21 mouse cellular contexts compared by ENCODE assay signal in the genomic region with DNA sequence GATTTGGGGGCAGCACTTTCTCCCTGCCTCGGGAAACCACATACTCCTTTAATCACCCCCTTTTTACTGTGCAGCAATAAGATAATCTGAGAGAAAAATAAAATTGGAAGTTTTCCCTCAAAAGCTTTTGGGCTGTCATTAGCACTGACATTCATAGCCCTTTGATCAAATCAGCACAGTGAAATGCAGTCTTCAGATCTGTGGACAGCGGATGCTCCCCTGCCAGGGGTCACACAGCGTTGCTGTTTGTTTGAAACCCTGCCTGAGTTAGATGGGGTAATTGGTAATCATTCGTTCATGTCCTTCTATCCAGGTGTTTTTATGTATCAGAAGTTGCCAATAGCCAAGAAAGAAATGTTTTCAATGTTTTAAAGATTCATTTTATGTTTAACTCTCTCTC.
A peak's percentile ranks its signal among the peaks of the same experiment; 100 is the strongest.
DNase-seq lines count a peak whose midpoint lies in the region; ATAC-seq and TF ChIP-seq lines count a peak whose summit lies in the region.
"Had no signal": no experiment of that assay in that cellular context is flagged by ENCODE, and none has a peak within 500 bp of the region (broad histone marks: within the 10 kb centered on the region; RNA-seq: fewer than 3 reads in every experiment).

No protein-coding gene starts in this region.

- TF ChIP-seq POLR2A in limb, embryonic 14.5 days (IDR thresholded peaks at IDR 0.05; ENCODE audit: borderline replicate concordance, extremely low read depth, insufficient read depth, insufficient read length), result no peak

- no peak overlapping the region for H3K27ac ChIP-seq in limb, embryonic 12.5 days
- H3K27ac ChIP-seq in limb, embryonic 10.5 days, result no peak overlapping the region
- no peak overlapping the region for H3K27ac ChIP-seq in lung, postnatal 0 days (ENCODE audit: low read length)
- H3K27ac ChIP-seq in limb, embryonic 14.5 days (replicated peaks; ENCODE audit: low read depth, low read length), result 0 out of 2 replicates have a peak overlapping the region, but pooled peaks have one; percentile 19
- H3K27ac ChIP-seq: forebrain, embryonic 13.5 days; heart, adult 2 months; heart, embryonic 15.5 days; hindbrain, embryonic 10.5 days; hindbrain, embryonic 14.5 days had no signal

- WGBS in limb, embryonic 12.5 days, result 48% methylated on average over 4 of the region's 4 CpGs
- 46% methylated on average over 4 of the region's 4 CpGs for WGBS in limb, embryonic 10.5 days
- WGBS in lung, postnatal 0 days, result 54% methylated on average over 4 of the region's 4 CpGs
- WGBS in limb, embryonic 14.5 days, result 35% methylated on average over 4 of the region's 4 CpGs

- no peak for TF ChIP-seq CTCF in lung, postnatal 0 days (IDR thresholded peaks at IDR 0.05)

- no peak for TF ChIP-seq EP300 in lung, postnatal 0 days (IDR thresholded peaks at IDR 0.05)

- no peaks in the 10 kb centered on the region for H3K27me3 ChIP-seq in limb, embryonic 12.5 days
- H3K27me3 ChIP-seq in limb, embryonic 10.5 days (ENCODE audit: low read depth, poor library complexity, severe bottlenecking), result no peaks in the 10 kb centered on the region
- H3K27me3 ChIP-seq in lung, postnatal 0 days (replicated peaks; ENCODE audit: insufficient read depth, low read length), result no peaks in the 10 kb centered on the region
- no peaks in the 10 kb centered on the region for H3K27me3 ChIP-seq in limb, embryonic 14.5 days (ENCODE audit: control insufficient read depth, insufficient read depth, low read length)
- H3K27me3 ChIP-seq: forebrain, embryonic 13.5 days; heart, embryonic 15.5 days; Patski had no signal

- peak overlapping the region; percentile 17; the same call in 1 of the 2 replicates for H3K4me2 ChIP-seq in limb, embryonic 12.5 days
- 0 out of 2 replicates have a peak overlapping the region, but pooled peaks have one; percentile 0 for H3K4me2 ChIP-seq in lung, postnatal 0 days (replicated peaks; ENCODE audit: low read depth, low read length)
- no peak overlapping the region for H3K4me2 ChIP-seq in limb, embryonic 14.5 days (replicated peaks; ENCODE audit: low read depth, low read length, severe bottlenecking)
- H3K4me2 ChIP-seq: forebrain, embryonic 13.5 days; heart, embryonic 11.5 days; heart, embryonic 15.5 days; hindbrain, embryonic 14.5 days had no signal

- H3K9me3 ChIP-seq in limb, embryonic 12.5 days, result peaks cover 5% of the 10 kb centered on the region
- H3K9me3 ChIP-seq in limb, embryonic 10.5 days (replicated peaks), result peaks cover 2% of the 10 kb centered on the region; the same call in 1 of the 2 replicates
- no peaks in the 10 kb centered on the region for H3K9me3 ChIP-seq in lung, postnatal 0 days (ENCODE audit: low read length)
- no peaks in the 10 kb centered on the region for H3K9me3 ChIP-seq in limb, embryonic 14.5 days (ENCODE audit: control insufficient read depth, low read length)
- H3K9me3 ChIP-seq: forebrain, embryonic 13.5 days; heart, embryonic 15.5 days had no signal

- H3K4me3 ChIP-seq in limb, embryonic 12.5 days (replicated peaks), result no peak overlapping the region
- H3K4me3 ChIP-seq in limb, embryonic 10.5 days, result no peak overlapping the region
- no peak overlapping the region for H3K4me3 ChIP-seq in lung, postnatal 0 days (ENCODE audit: low read depth, low read length)
- no peak overlapping the region for H3K4me3 ChIP-seq in limb, embryonic 14.5 days (replicated peaks; ENCODE audit: low read length)
- H3K4me3 ChIP-seq: forebrain, embryonic 13.5 days; heart, adult 2 months; heart, embryonic 15.5 days; hindbrain, embryonic 10.5 days had no signal

- no peak overlapping the region for H3K9ac ChIP-seq in limb, embryonic 12.5 days (replicated peaks)
- no peak overlapping the region for H3K9ac ChIP-seq in lung, postnatal 0 days (replicated peaks; ENCODE audit: low read depth)
- no peak overlapping the region for H3K9ac ChIP-seq in limb, embryonic 14.5 days (ENCODE audit: low read depth, low read length, severe bottlenecking)
- H3K9ac ChIP-seq: forebrain, embryonic 13.5 days; forebrain, postnatal 0 days; heart, embryonic 15.5 days; hindbrain, embryonic 14.5 days had no signal

- DNase-seq in limb, embryonic 10.5 days (ENCODE audit: low spot score), result no peak
- DNase-seq in lung, postnatal 0 days (ENCODE audit: low spot score), result no peak
- DNase-seq in lung, postnatal 25 days (ENCODE audit: low spot score), result no peak
- no peak for DNase-seq in limb, embryonic 14.5 days (ENCODE audit: low spot score)
- no peak for DNase-seq in urinary bladder, adult 2 months (ENCODE audit: low spot score)
- DNase-seq: adrenal gland, postnatal 14 days; cerebellum, adult 11-12 months; cerebellum, adult 9-11 months; cerebellum, postnatal 36 days; forebrain, postnatal 0 days; gastrocnemius, postnatal 14 days; heart, adult 2 months; heart, postnatal 14 days had no signal

- H3K36me3 ChIP-seq in limb, embryonic 12.5 days, result peaks cover 6% of the 10 kb centered on the region; the same call in 1 of the 2 replicates
- H3K36me3 ChIP-seq in limb, embryonic 10.5 days, result peaks cover 5% of the 10 kb centered on the region
- no peaks in the 10 kb centered on the region for H3K36me3 ChIP-seq in lung, postnatal 0 days (ENCODE audit: insufficient read depth, low read length)
- no peaks in the 10 kb centered on the region for H3K36me3 ChIP-seq in limb, embryonic 14.5 days (ENCODE audit: control insufficient read depth, insufficient read depth, low read length)
- H3K36me3 ChIP-seq: heart, embryonic 15.5 days; hindbrain, embryonic 10.5 days had no signal

- H3K4me1 ChIP-seq in limb, embryonic 12.5 days (replicated peaks), result no peaks in the 10 kb centered on the region
- H3K4me1 ChIP-seq in limb, embryonic 10.5 days, result peaks cover 7% of the 10 kb centered on the region
- H3K4me1 ChIP-seq in lung, postnatal 0 days (ENCODE audit: insufficient read depth, low read depth, low read length), result no peaks in the 10 kb centered on the region
- H3K4me1 ChIP-seq in limb, embryonic 14.5 days (ENCODE audit: control insufficient read depth, insufficient read depth, low read length), result peaks cover 5% of the 10 kb centered on the region; the same call in 1 of the 2 replicates
- H3K4me1 ChIP-seq: hindbrain, embryonic 10.5 days had no signal

- ATAC-seq in limb, embryonic 12.5 days (ENCODE audit: insufficient number of reproducible peaks, insufficient read depth, low FRiP score, low TSS enrichment, low read depth), result no peak
- ATAC-seq in lung, postnatal 0 days, result no peak
- ATAC-seq in limb, embryonic 14.5 days (ENCODE audit: low FRiP score, low read depth), result no peak
- ATAC-seq: activated CD4-positive, CD25-positive, alpha-beta regulatory T cell, adult 4 months; forebrain, embryonic 13.5 days; forebrain, postnatal 0 days; Patski had no signal
